Mouse (Mus musculus) liver, embryonic 14.5 days (tissue): ENCODE results near the gene Myrip. TPM values are rescaled to one million over a fixed set of nuclear protein-coding genes. Genes with fewer than 3 reads are reported as not detected.
"Not testable (repeated sequence)": the region's sequence is repeated elsewhere in the genome, so short reads cannot be mapped to it uniquely, and the experiment has no call there.

Experiments
- ATAC-seq: fragments of 200-750 bp; cut with Nextera tagmentation; 2 replicates; pipeline ENCODE4 v1.8.0; 2017; ENCODE audit warnings: moderate number of reproducible peaks, mild to moderate bottlenecking, moderate library complexity; ENCODE audit not compliant: insufficient read depth
- DNase-seq, 3 experiments: peaks; one replicate each; pipeline ENCODE4 v3.0.0-alpha.2; 2012 to 2013; ENCODE audit warnings: low read depth in 3 of 3, low spot score in 3 of 3
- H3K27ac ChIP-seq: fragments of 300-500 bp; sonication (generic); 2 replicates; pipeline ENCODE4 v1.5.1; 2014; ENCODE audit warnings: moderate library complexity, mild to moderate bottlenecking, control low read depth, inconsistent platforms
- H3K27me3 ChIP-seq: fragments of 300-500 bp; sonication (generic); 2 replicates; pipeline ENCODE4 v1.6.1; 2014; ENCODE audit warnings: mild to moderate bottlenecking, low read length, moderate library complexity; ENCODE audit not compliant: control insufficient read depth, insufficient read depth
- H3K36me3 ChIP-seq: fragments of 300-500 bp; sonication (generic); replicated peaks from 2 replicates; pipeline ENCODE4 v1.6.1; 2014; ENCODE audit warnings: low read depth; ENCODE audit not compliant: control insufficient read depth, insufficient read depth
- H3K4me1 ChIP-seq, 2 experiments: fragments of 200-500 bp in 1 of 2; fragments of 300-500 bp in 1 of 2; sonication (generic) in 1 of 2; replicated peaks; 2 replicates each; pipeline ENCODE4 v1.6.1; 2012 to 2014; ENCODE audit warnings: antibody characterized with exemption in 1 of 2, inconsistent platforms in 1 of 2, low read length in 1 of 2; ENCODE audit not compliant: control insufficient read depth in 2 of 2, insufficient read depth in 2 of 2
- H3K4me2 ChIP-seq: fragments of 300-500 bp; sonication (generic); 2 replicates; pipeline ENCODE4 v1.6.1; 2014; ENCODE audit warnings: low read depth, mild to moderate bottlenecking, control low read depth, moderate library complexity
- H3K4me3 ChIP-seq, 2 experiments: fragments of 200-500 bp in 1 of 2; fragments of 300-500 bp in 1 of 2; sonication (generic) in 1 of 2; 2 replicates each; pipeline ENCODE4 v1.5.1; 2012 to 2014; ENCODE audit warnings: low read depth in 2 of 2, low read length in 2 of 2, mild to moderate bottlenecking in 2 of 2, control low read depth in 1 of 2, inconsistent platforms in 1 of 2, moderate library complexity in 1 of 2; ENCODE audit not compliant: insufficient read depth in 1 of 2
- H3K9ac ChIP-seq: fragments of 300-500 bp; sonication (generic); replicated peaks from 2 replicates; pipeline ENCODE4 v1.6.1; 2014; ENCODE audit warnings: mild to moderate bottlenecking, control low read depth, moderate library complexity
- H3K9me3 ChIP-seq: fragments of 300-500 bp; sonication (generic); 2 replicates; pipeline ENCODE4 v1.6.1; 2016; ENCODE audit warnings: low read length, mixed read lengths; ENCODE audit not compliant: control insufficient read depth
- CTCF ChIP-seq: IDR thresholded peaks from 2 replicates; pipeline ENCODE4 v1.5.1; 2016; ENCODE audit warnings: antibody characterized with exemption, low read depth, control low read depth
- EP300 ChIP-seq: IDR thresholded peaks from 2 replicates; pipeline ENCODE4 v1.6.1; 2016; ENCODE audit warnings: antibody characterized with exemption, low read depth
- whole genome bisulfite sequencing: fragments of 180-500 bp; shearing (Covaris S2); extraction: QIAGEN DNeasy Blood & Tissue Kit; methylation state at CpG from one replicate; pipeline ENCODE4 v1.1.7; 2014; ENCODE audit not compliant: insufficient replicate concordance; 5-methylcytosine and 5-hydroxymethylcytosine counted together
- polyA plus RNA-seq, 2 experiments: library from polyadenylated mRNA; depleted of rRNA in 1 of 2; stranded (reverse) in 1 of 2; unstranded in 1 of 2; fragments of >200 nt; fragmentation: Nextera tagmentation in 1 of 2; extraction: Ambion mirVana in 1 of 2; gene quantifications; 2 replicates each; pipeline versions ENCODE4 v1.2.1 to v1.2.3; 2012 to 2014

Myrip gene
- polyA plus RNA-seq (2012; rRNA removed) (0.02 TPM in 2 replicates), polyA plus RNA-seq (2014; fragmentation: Nextera tagmentation; extraction: Ambion mirVana) (0.18 and 0.23 TPM in 2 replicates)

- not testable (repeated sequence) for H3K9me3 ChIP-seq, H3K4me2 ChIP-seq, H3K4me3 ChIP-seq, H3K36me3 ChIP-seq, H3K9ac ChIP-seq, H3K4me1 ChIP-seq, H3K27ac ChIP-seq, ATAC-seq, DNase-seq
- 47% methylated on average over 1 of the region's 1 CpGs for WGBS
- H3K27me3 ChIP-seq = peaks cover 36% of the 10 kb centered on the region
Measured at GRCm38 (mm10) chr9:120301213-120301612, at the start of gene Myrip. TSS of gene Myrip (plus strand) at chr9:120301513.

GRCm38 (mm10) chr9:120259805-120260204 is 41.5 kb upstream of the Myrip start:
- Histone ChIP-seq H3K27ac (no peak overlapping the region), H3K27me3 (no peaks in the 10 kb centered on the region), H3K4me2 (no peak overlapping the region), H3K9ac (no peak overlapping the region), H3K9me3 (no peaks in the 10 kb centered on the region), H3K4me3 (no peak overlapping the region), H3K36me3 (no peaks in the 10 kb centered on the region), H3K4me1 (no peaks in the 10 kb centered on the region)
- no peak for TF ChIP-seq CTCF
- no peak for TF ChIP-seq EP300
- DNase-seq = no peak
- WGBS = 49% methylated on average over 8 of the region's 8 CpGs
- ATAC-seq = no peak

- Histone ChIP-seq H3K9me3 (no peaks in the 10 kb centered on the region), H3K4me3 (no peak overlapping the region), H3K9ac (no peak overlapping the region), H3K4me1 (no peaks in the 10 kb centered on the region), H3K27me3 (no peaks in the 10 kb centered on the region), H3K36me3 (no peaks in the 10 kb centered on the region), H3K4me2 (no peak overlapping the region), H3K27ac (no peak overlapping the region)
- DNase-seq (no peak), ATAC-seq (no peak)
- TF ChIP-seq CTCF (no peak), EP300 (no peak)
- 59% methylated on average over 5 of the region's 5 CpGs for WGBS
Measured at GRCm38 (mm10) chr9:120263994-120264393, 37.3 kb upstream of the Myrip start.

- ATAC-seq (no peak), DNase-seq (no peak)
- no peak overlapping the region for H3K4me2 ChIP-seq
- no peak overlapping the region for H3K27ac ChIP-seq
- H3K36me3 ChIP-seq = no peaks in the 10 kb centered on the region
- no peak overlapping the region for H3K9ac ChIP-seq
- H3K4me3 ChIP-seq = no peak overlapping the region
- no peaks in the 10 kb centered on the region for H3K9me3 ChIP-seq
- H3K27me3 ChIP-seq = no peaks in the 10 kb centered on the region
- H3K4me1 ChIP-seq = no peaks in the 10 kb centered on the region
- TF ChIP-seq CTCF = no peak
- TF ChIP-seq EP300 = no peak
- 43% methylated on average over 8 of the region's 8 CpGs for WGBS
Measured at GRCm38 (mm10) chr9:120273083-120273482, 28.2 kb upstream of the Myrip start.

- WGBS = 59% methylated on average over 7 of the region's 7 CpGs
- no peak for ATAC-seq
- H3K4me3 ChIP-seq = no peak overlapping the region
- H3K4me2 ChIP-seq = no peak overlapping the region
- no peaks in the 10 kb centered on the region for H3K9me3 ChIP-seq
- no peaks in the 10 kb centered on the region for H3K36me3 ChIP-seq
- no peak for DNase-seq
- TF ChIP-seq EP300 = no peak
- H3K27ac ChIP-seq = no peak overlapping the region
- H3K27me3 ChIP-seq = no peaks in the 10 kb centered on the region
- no peaks in the 10 kb centered on the region for H3K4me1 ChIP-seq
- H3K9ac ChIP-seq = no peak overlapping the region
Measured at GRCm38 (mm10) chr9:120275226-120275625, 26.1 kb upstream of the Myrip start.

- WGBS = 75% methylated on average over 12 of the region's 12 CpGs
- DNase-seq (no peak), ATAC-seq (no peak)
- H3K27ac ChIP-seq = no peak overlapping the region
- no peak overlapping the region for H3K9ac ChIP-seq
- no peaks in the 10 kb centered on the region for H3K9me3 ChIP-seq
- TF ChIP-seq CTCF (no peak), EP300 (no peak)
- H3K4me3 ChIP-seq = no peak overlapping the region
- H3K36me3 ChIP-seq = no peaks in the 10 kb centered on the region
- H3K4me2 ChIP-seq = no peak overlapping the region
- H3K27me3 ChIP-seq = no peaks in the 10 kb centered on the region
- H3K4me1 ChIP-seq = no peaks in the 10 kb centered on the region
Measured at GRCm38 (mm10) chr9:120281147-120281546, 20.2 kb upstream of the Myrip start.
